Mouse (Mus musculus) stomach, embryonic 16.5 days (tissue): ENCODE results near the gene Lrrc1. TPM values are rescaled to one million over a fixed set of nuclear protein-coding genes. Genes with fewer than 3 reads are reported as not detected.

ENCODE experiments used
- ATAC-seq: fragments of 200-750 bp; cut with Nextera tagmentation; 2 replicates; pipeline ENCODE4 v1.8.0; 2017; ENCODE audit warnings: moderate number of reproducible peaks, moderate TSS enrichment; ENCODE audit not compliant: insufficient read depth, low FRiP score
- H3K27ac ChIP-seq: fragments of 300-500 bp; sonication (generic); 2 replicates; pipeline ENCODE4 v1.5.1; 2014; ENCODE audit warnings: low read length
- H3K27me3 ChIP-seq: fragments of 300-500 bp; sonication (generic); 2 replicates; pipeline ENCODE4 v1.6.1; 2014; ENCODE audit warnings: low read length, control low read depth, mixed read lengths; ENCODE audit not compliant: control insufficient read depth, insufficient read depth
- H3K36me3 ChIP-seq: fragments of 300-500 bp; sonication (generic); 2 replicates; pipeline ENCODE4 v1.6.1; 2014; ENCODE audit warnings: low read length; ENCODE audit not compliant: control insufficient read depth, insufficient read depth
- H3K4me1 ChIP-seq: fragments of 300-500 bp; sonication (generic); 2 replicates; pipeline ENCODE4 v1.6.1; 2014; ENCODE audit warnings: low read length, control low read depth, mixed read lengths; ENCODE audit not compliant: control insufficient read depth, insufficient read depth
- H3K4me2 ChIP-seq: fragments of 300-500 bp; sonication (generic); 2 replicates; pipeline ENCODE4 v1.6.1; 2014; ENCODE audit warnings: low read depth, low read length, mixed read lengths
- H3K4me3 ChIP-seq: fragments of 300-500 bp; sonication (generic); replicated peaks from 2 replicates; pipeline ENCODE4 v1.5.1; 2014; ENCODE audit warnings: mild to moderate bottlenecking, low read length
- H3K9ac ChIP-seq: fragments of 300-500 bp; sonication (generic); 2 replicates; pipeline ENCODE4 v1.6.1; 2014; ENCODE audit warnings: low read length
- H3K9me3 ChIP-seq: fragments of 300-500 bp; sonication (generic); replicated peaks from 2 replicates; pipeline ENCODE4 v1.6.1; 2016; ENCODE audit warnings: low read length, control low read depth; ENCODE audit not compliant: control insufficient read depth
- WGBS: fragments of 180-500 bp; shearing (Covaris S2); extraction: QIAGEN DNeasy Blood & Tissue Kit; methylation state at CpG from one replicate; pipeline ENCODE4 v1.1.7; 2014; 5-methylcytosine and 5-hydroxymethylcytosine counted together
- polyA plus RNA-seq: library from polyadenylated mRNA; unstranded; fragments of >200 nt; fragmentation: Nextera tagmentation; extraction: Ambion mirVana; gene quantifications from 2 replicates; pipeline ENCODE4 v1.2.1, GENCODE M21; 2015

The Lrrc1 gene
- polyA plus RNA-seq, 1 experiment from 2014 or later, result 17.7 TPM

- Histone ChIP-seq H3K36me3 (no peaks in the 10 kb centered on the region), H3K9ac (no peak overlapping the region), H3K27me3 (no peaks in the 10 kb centered on the region), H3K27ac (peak overlapping the region; percentile 76), H3K4me2 (peak overlapping the region; percentile 31; the same call in 1 of the 2 replicates), H3K9me3 (no peaks in the 10 kb centered on the region), H3K4me1 (peaks cover 19% of the 10 kb centered on the region), H3K4me3 (no peak overlapping the region)
- WGBS, result 70% methylated on average over 6 of the region's 6 CpGs
- no peak for ATAC-seq
Measured at GRCm38 (mm10) chr9:77536286-77536685, 8.4 kb downstream of the Lrrc1 start.

DNA sequence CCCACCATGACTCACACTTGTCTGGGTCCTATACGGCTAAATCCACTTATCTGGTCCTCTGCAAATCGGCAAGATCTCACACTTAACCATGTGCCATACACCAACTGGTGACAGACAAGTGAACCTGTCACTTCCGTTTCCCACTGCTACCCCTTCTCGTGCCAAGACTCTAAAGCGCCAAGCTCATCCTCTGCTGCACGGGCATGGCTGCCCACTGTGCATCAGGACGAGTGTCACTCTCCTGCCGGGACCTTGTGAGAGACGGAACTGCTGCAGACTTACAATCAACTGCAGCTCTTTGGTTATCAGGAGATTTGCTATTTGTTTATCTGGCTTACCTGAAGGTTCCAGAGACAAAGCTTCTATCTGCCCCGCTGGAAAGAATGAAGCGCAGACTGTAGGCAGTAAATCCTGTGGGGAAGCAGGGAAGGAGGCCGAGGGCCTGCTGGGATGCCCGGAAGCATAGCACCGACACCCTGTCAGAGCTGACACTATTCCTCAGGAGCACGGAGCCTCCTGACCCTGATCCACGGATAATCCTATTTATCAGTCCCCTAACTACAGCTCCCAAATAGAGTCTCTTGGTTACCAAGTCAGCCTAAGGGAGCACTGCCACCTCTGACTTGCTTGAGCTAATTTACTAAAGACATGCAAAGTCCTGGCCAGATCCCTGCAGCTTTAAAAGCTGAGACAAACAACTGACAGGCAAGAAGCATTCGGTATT lies 9.5 kb downstream of the Lrrc1 start:
- H3K27ac ChIP-seq, result no peak overlapping the region
- ATAC-seq, result no peak
- 0 out of 2 replicates have a peak overlapping the region, but pooled peaks have one; percentile 9 for H3K9ac ChIP-seq
- H3K9me3 ChIP-seq, result no peaks in the 10 kb centered on the region
- WGBS, result 48% methylated on average over 17 of the region's 17 CpGs
- H3K36me3 ChIP-seq, result no peaks in the 10 kb centered on the region
- no peaks in the 10 kb centered on the region for H3K27me3 ChIP-seq
- H3K4me1 ChIP-seq, result peaks cover 19% of the 10 kb centered on the region
- no peak overlapping the region for H3K4me2 ChIP-seq
- no peak overlapping the region for H3K4me3 ChIP-seq

DNA sequence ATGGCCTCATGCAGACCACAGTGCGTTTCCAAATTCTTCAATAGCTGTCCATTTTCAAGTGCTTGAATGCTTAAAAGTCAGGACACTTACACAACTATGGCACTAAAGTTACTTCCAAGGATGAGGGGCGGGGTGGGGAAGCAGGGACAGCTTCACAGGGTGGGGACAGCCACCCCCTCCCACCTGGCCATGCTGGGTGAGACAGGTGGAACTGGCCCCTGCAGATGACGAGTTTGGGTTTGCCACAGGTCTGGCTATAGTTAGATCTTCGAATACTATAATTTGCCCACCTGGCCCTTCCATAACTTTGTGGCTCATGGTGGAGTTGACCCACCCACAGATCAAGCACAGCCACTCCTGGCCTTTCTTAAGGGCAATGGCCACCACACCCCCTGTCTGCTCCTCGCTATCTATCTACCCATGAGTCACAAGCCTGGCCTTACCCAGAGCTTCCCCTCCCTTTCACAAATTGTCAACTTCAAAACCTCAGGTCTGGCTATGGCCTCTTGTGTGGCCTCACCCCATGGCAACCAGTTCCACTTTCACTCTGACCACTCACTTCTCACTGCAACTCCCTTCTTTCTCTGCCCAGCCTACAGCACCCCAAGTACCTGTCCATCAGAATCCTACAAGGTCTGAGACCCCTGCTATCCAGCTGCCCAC lies 16.2 kb downstream of the Lrrc1 start:
- ATAC-seq, result peak; percentile 79
- H3K9ac ChIP-seq, result no peak overlapping the region
- peaks cover 23% of the 10 kb centered on the region for H3K4me1 ChIP-seq
- no peak overlapping the region for H3K4me2 ChIP-seq
- no peaks in the 10 kb centered on the region for H3K36me3 ChIP-seq
- no peak overlapping the region for H3K4me3 ChIP-seq
- 73% methylated on average over 5 of the region's 5 CpGs for WGBS
- no peaks in the 10 kb centered on the region for H3K9me3 ChIP-seq
- no peak overlapping the region for H3K27ac ChIP-seq
- no peaks in the 10 kb centered on the region for H3K27me3 ChIP-seq

- 72% methylated on average over 6 of the region's 6 CpGs for WGBS
- no peak for ATAC-seq
- H3K4me3 ChIP-seq, result no peak overlapping the region
- no peaks in the 10 kb centered on the region for H3K9me3 ChIP-seq
- H3K27me3 ChIP-seq, result no peaks in the 10 kb centered on the region
- 0 out of 2 replicates have a peak overlapping the region, but pooled peaks have one; percentile 21 for H3K27ac ChIP-seq
- H3K4me2 ChIP-seq, result no peak overlapping the region
- peaks cover 27% of the 10 kb centered on the region for H3K4me1 ChIP-seq
- H3K9ac ChIP-seq, result no peak overlapping the region
- no peaks in the 10 kb centered on the region for H3K36me3 ChIP-seq
Measured at GRCm38 (mm10) chr9:77527170-77527569, 17.5 kb downstream of the Lrrc1 start.

- H3K27me3 ChIP-seq, result no peaks in the 10 kb centered on the region
Measured at GRCm38 (mm10) chr9:77526715-77527114, 18.0 kb downstream of the Lrrc1 start.

GRCm38 (mm10) chr9:77525595-77526295 lies 18.9 kb downstream of the Lrrc1 start:
- Histone ChIP-seq H3K9me3 (no peaks in the 10 kb centered on the region), H3K27me3 (no peaks in the 10 kb centered on the region), H3K4me1 (peaks cover 27% of the 10 kb centered on the region), H3K4me3 (no peak overlapping the region), H3K9ac (no peak overlapping the region), H3K36me3 (no peaks in the 10 kb centered on the region), H3K27ac (no peak overlapping the region), H3K4me2 (no peak overlapping the region)
- ATAC-seq, result no peak
- 84% methylated on average over 16 of the region's 16 CpGs for WGBS

More at GRCm38 (mm10) chr9:77526715-77527114, 18.0 kb downstream of the Lrrc1 start:
- Histone ChIP-seq H3K9ac (no peak overlapping the region), H3K4me1 (peaks cover 27% of the 10 kb centered on the region), H3K4me2 (no peak overlapping the region), H3K4me3 (no peak overlapping the region), H3K27ac (no peak overlapping the region), H3K9me3 (no peaks in the 10 kb centered on the region), H3K36me3 (no peaks in the 10 kb centered on the region)
- no peak for ATAC-seq
- 23% methylated on average over 2 of the region's 2 CpGs for WGBS

- Histone ChIP-seq H3K9ac (no peak overlapping the region), H3K27me3 (no peaks in the 10 kb centered on the region), H3K4me3 (no peak overlapping the region), H3K27ac (no peak overlapping the region), H3K9me3 (no peaks in the 10 kb centered on the region), H3K4me1 (peaks cover 15% of the 10 kb centered on the region), H3K36me3 (no peaks in the 10 kb centered on the region), H3K4me2 (no peak overlapping the region)
- ATAC-seq, result no peak
- 85% methylated on average over 4 of the region's 4 CpGs for WGBS
Measured at GRCm38 (mm10) chr9:77523793-77524192, 20.9 kb downstream of the Lrrc1 start.

GRCm38 (mm10) chr9:77522476-77522875 lies 22.2 kb downstream of the Lrrc1 start:
- Histone ChIP-seq H3K27me3 (no peaks in the 10 kb centered on the region), H3K4me3 (no peak overlapping the region), H3K9ac (no peak overlapping the region), H3K36me3 (no peaks in the 10 kb centered on the region), H3K4me1 (peaks cover 10% of the 10 kb centered on the region; the same call in 1 of the 2 replicates), H3K4me2 (no peak overlapping the region), H3K27ac (no peak overlapping the region), H3K9me3 (no peaks in the 10 kb centered on the region)
- 0 out of 2 replicates have a peak, but pooled peaks have one; percentile 23 for ATAC-seq
- WGBS, result 90% methylated on average over 3 of the region's 3 CpGs

GRCm38 (mm10) chr9:77519198-77519597 lies 25.5 kb downstream of the Lrrc1 start:
- Histone ChIP-seq H3K9ac (no peak overlapping the region), H3K4me2 (no peak overlapping the region), H3K27me3 (no peaks in the 10 kb centered on the region), H3K36me3 (no peaks in the 10 kb centered on the region), H3K4me3 (no peak overlapping the region), H3K9me3 (no peaks in the 10 kb centered on the region), H3K4me1 (0 out of 2 replicates have a peak, but pooled peaks cover 9% of the 10 kb centered on the region), H3K27ac (no peak overlapping the region)
- WGBS, result 58% methylated on average over 2 of the region's 2 CpGs
- no peak for ATAC-seq
